Mouse (Mus musculus): ENCODE data around the gene Elf3. TPM values are rescaled to one million over a fixed set of nuclear protein-coding genes. Genes with fewer than 3 reads are reported as not detected.

Gene Elf3
- polyA plus RNA-seq, 1 experiment from 2014 or later = 36.1 TPM

- H3K4me2 ChIP-seq (ENCODE audit: low read length) = no peak overlapping the region
- H3K9me3 ChIP-seq (replicated peaks; ENCODE audit: low read length) = no peaks in the 10 kb centered on the region
- no peak overlapping the region for H3K9ac ChIP-seq (ENCODE audit: low read depth, low read length)
- ATAC-seq (replicated peaks; ENCODE audit: low FRiP score, low read depth) (no peak), DNase-seq (ENCODE audit: low spot score) (no peak)
- no peaks in the 10 kb centered on the region for H3K27me3 ChIP-seq (ENCODE audit: insufficient read depth, low read length)
- no peak for TF ChIP-seq CTCF (IDR thresholded peaks at IDR 0.05; ENCODE audit: low read depth)
- no peak overlapping the region for H3K4me3 ChIP-seq (replicated peaks; ENCODE audit: low read depth, low read length)
- H3K36me3 ChIP-seq (ENCODE audit: insufficient read depth, low read length) = peaks cover 16% of the 10 kb centered on the region
- H3K4me1 ChIP-seq (replicated peaks; ENCODE audit: insufficient read depth, low read length) = no peaks in the 10 kb centered on the region
- 97% methylated on average over 17 of the region's 17 CpGs for WGBS
- H3K27ac ChIP-seq = no peak overlapping the region
Measured at GRCm38 (mm10) chr1:135281841-135282240, 23.5 kb upstream of the Elf3 start.

DNA sequence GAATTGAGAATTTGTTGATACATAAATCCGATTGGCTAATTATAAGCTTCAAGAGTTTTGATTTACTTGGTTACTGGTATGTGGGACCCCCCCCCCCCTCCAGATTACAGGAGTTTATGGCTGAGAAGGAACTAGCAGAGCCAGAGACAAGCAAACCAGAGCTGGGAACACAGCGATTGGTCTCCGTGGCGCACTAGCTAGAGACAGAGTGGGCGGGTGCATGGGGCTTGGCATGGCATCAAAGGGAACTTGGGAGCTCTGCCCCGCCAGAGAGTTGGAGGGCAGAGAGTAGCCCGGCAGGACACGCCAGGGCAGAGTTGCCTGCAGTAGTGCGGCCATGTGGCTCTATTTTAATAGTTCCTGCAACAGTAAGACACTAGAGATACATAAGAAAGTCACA is 22.3 kb upstream of the Elf3 start:
- ATAC-seq (replicated peaks; ENCODE audit: low FRiP score, low read depth) = no peak
- H3K36me3 ChIP-seq (ENCODE audit: insufficient read depth, low read length) = peaks cover 19% of the 10 kb centered on the region
- H3K9me3 ChIP-seq (replicated peaks; ENCODE audit: low read length) = no peaks in the 10 kb centered on the region
- DNase-seq (ENCODE audit: low spot score) = peak; percentile 28
- no peak overlapping the region for H3K27ac ChIP-seq
- H3K4me2 ChIP-seq (ENCODE audit: low read length) = no peak overlapping the region
- H3K4me1 ChIP-seq (replicated peaks; ENCODE audit: insufficient read depth, low read length) = no peaks in the 10 kb centered on the region
- H3K9ac ChIP-seq (ENCODE audit: low read depth, low read length) = no peak overlapping the region
- WGBS = 69% methylated on average over 9 of the region's 9 CpGs
- TF ChIP-seq CTCF (IDR thresholded peaks at IDR 0.05; ENCODE audit: low read depth) = no peak
- no peak overlapping the region for H3K4me3 ChIP-seq (replicated peaks; ENCODE audit: low read depth, low read length)
- H3K27me3 ChIP-seq (ENCODE audit: insufficient read depth, low read length) = no peaks in the 10 kb centered on the region

DNA sequence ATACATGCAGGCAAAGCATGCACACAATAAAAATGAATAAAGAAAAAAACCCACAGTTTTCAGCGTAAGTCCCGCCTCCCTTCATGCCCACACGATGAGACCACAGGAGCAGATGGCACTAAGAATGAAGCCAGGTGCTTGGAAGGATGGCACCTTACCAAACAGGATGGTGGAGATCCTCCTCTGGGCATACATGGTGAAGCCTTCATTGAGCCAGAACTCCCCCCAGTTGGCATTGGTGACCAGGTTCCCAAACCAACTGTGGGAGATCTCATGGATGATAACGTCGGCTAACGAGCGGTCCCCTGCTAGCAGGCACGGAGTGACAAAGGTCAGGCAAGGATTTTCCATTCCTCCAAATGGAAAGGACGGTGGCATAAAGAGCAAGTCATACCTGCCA is 13.0 kb upstream of the Elf3 start:
- peaks cover 33% of the 10 kb centered on the region; the same call in 1 of the 2 replicates for H3K36me3 ChIP-seq (ENCODE audit: insufficient read depth, low read length)
- no peak overlapping the region for H3K9ac ChIP-seq (ENCODE audit: low read depth, low read length)

DNA sequence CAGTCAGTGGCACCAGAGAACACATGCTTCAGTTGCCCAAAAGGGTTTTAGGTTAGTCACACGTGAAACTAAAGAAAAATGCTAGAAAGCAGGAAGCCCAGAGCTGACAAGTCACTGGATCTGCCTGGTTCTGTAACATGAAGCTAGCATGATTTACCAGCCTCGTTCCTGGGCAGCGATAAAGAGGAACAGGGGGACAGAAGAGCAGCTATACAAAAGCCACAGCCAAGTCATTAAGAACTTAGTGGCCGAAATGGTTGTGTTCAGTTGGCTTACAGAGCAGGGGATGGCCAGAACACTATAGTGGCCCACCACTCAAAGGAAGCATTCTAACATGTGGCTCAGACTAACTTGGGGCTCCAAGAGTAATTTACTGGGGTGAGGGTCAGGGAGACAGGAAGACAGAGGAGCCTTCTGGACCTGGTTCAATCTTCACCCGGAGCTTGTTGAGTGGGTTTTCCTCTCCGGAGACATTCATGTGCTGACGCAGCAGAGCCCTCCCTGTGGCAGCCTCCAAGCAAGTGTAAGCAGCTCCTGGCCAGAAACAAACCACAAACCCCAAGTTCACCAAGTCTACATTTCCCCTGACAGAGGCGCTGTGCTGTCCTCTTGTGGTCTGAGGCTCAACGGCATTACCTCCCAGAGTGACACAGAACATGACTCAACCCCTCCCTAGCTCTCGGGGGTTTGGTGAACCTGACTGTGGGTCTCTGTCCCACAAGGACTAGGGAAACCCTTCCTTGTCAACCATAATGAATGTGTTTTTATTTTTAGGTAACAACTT is 9.5 kb upstream of the Elf3 start:
- H3K36me3 ChIP-seq (ENCODE audit: insufficient read depth, low read length) = peaks cover 44% of the 10 kb centered on the region
- 75% methylated on average over 10 of the region's 10 CpGs for WGBS
- ATAC-seq (replicated peaks; ENCODE audit: low FRiP score, low read depth) (no peak), DNase-seq (ENCODE audit: low spot score) (no peak)
- H3K27me3 ChIP-seq (ENCODE audit: insufficient read depth, low read length) = no peaks in the 10 kb centered on the region
- H3K9me3 ChIP-seq (replicated peaks; ENCODE audit: low read length) = no peaks in the 10 kb centered on the region
- H3K9ac ChIP-seq (ENCODE audit: low read depth, low read length) = no peak overlapping the region
- no peak overlapping the region for H3K4me2 ChIP-seq (ENCODE audit: low read length)
- no peak overlapping the region for H3K4me3 ChIP-seq (replicated peaks; ENCODE audit: low read depth, low read length)
- peak; percentile 37; the same call in 1 of the 2 replicates for TF ChIP-seq CTCF (IDR thresholded peaks at IDR 0.05; ENCODE audit: low read depth)
- H3K27ac ChIP-seq = no peak overlapping the region
- no peaks in the 10 kb centered on the region for H3K4me1 ChIP-seq (replicated peaks; ENCODE audit: insufficient read depth, low read length)

More for the DNA sequence above, 13.0 kb upstream of the Elf3 start:
- Histone ChIP-seq H3K9me3 (replicated peaks; ENCODE audit: low read length) (no peaks in the 10 kb centered on the region), H3K27me3 (ENCODE audit: insufficient read depth, low read length) (no peaks in the 10 kb centered on the region), H3K4me3 (replicated peaks; ENCODE audit: low read depth, low read length) (no peak overlapping the region), H3K4me2 (ENCODE audit: low read length) (no peak overlapping the region), H3K27ac (no peak overlapping the region), H3K4me1 (replicated peaks; ENCODE audit: insufficient read depth, low read length) (no peaks in the 10 kb centered on the region)
- no peak for TF ChIP-seq CTCF (IDR thresholded peaks at IDR 0.05; ENCODE audit: low read depth)
- no peak for DNase-seq (ENCODE audit: low spot score)
- WGBS = 88% methylated on average over 9 of the region's 9 CpGs
- ATAC-seq (replicated peaks; ENCODE audit: low FRiP score, low read depth) = no peak

- ATAC-seq (replicated peaks; ENCODE audit: low FRiP score, low read depth) (peak; percentile 35), DNase-seq (ENCODE audit: low spot score) (no peak)
- Histone ChIP-seq H3K27me3 (ENCODE audit: insufficient read depth, low read length) (no peaks in the 10 kb centered on the region), H3K36me3 (ENCODE audit: insufficient read depth, low read length) (peaks cover 35% of the 10 kb centered on the region), H3K9ac (ENCODE audit: low read depth, low read length) (no peak overlapping the region), H3K4me2 (ENCODE audit: low read length) (no peak overlapping the region), H3K4me3 (replicated peaks; ENCODE audit: low read depth, low read length) (no peak overlapping the region), H3K9me3 (replicated peaks; ENCODE audit: low read length) (no peaks in the 10 kb centered on the region), H3K27ac (peak overlapping the region; percentile 43; the same call in 1 of the 2 replicates), H3K4me1 (replicated peaks; ENCODE audit: insufficient read depth, low read length) (no peaks in the 10 kb centered on the region)
- 73% methylated on average over 5 of the region's 5 CpGs for WGBS
- no peak for TF ChIP-seq CTCF (IDR thresholded peaks at IDR 0.05; ENCODE audit: low read depth)
Measured at GRCm38 (mm10) chr1:135265834-135266233, 7.5 kb upstream of the Elf3 start.

- Histone ChIP-seq H3K27ac (no peak overlapping the region), H3K9me3 (replicated peaks; ENCODE audit: low read length) (no peaks in the 10 kb centered on the region), H3K4me1 (replicated peaks; ENCODE audit: insufficient read depth, low read length) (0 out of 2 replicates have a peak, but pooled peaks cover 3% of the 10 kb centered on the region), H3K27me3 (ENCODE audit: insufficient read depth, low read length) (no peaks in the 10 kb centered on the region), H3K9ac (ENCODE audit: low read depth, low read length) (no peak overlapping the region), H3K36me3 (ENCODE audit: insufficient read depth, low read length) (peaks cover 35% of the 10 kb centered on the region), H3K4me3 (replicated peaks; ENCODE audit: low read depth, low read length) (no peak overlapping the region), H3K4me2 (ENCODE audit: low read length) (no peak overlapping the region)
- no peak for DNase-seq (ENCODE audit: low spot score)
- WGBS = 67% methylated on average over 9 of the region's 9 CpGs
- ATAC-seq (replicated peaks; ENCODE audit: low FRiP score, low read depth) = no peak
- no peak for TF ChIP-seq CTCF (IDR thresholded peaks at IDR 0.05; ENCODE audit: low read depth)
Measured at GRCm38 (mm10) chr1:135263316-135263715, 4.9 kb upstream of the Elf3 start.
